Mouse (Mus musculus) lung, embryonic 14.5 days (tissue): ENCODE data around the gene Akt1s1. TPM values are rescaled to one million over a fixed set of nuclear protein-coding genes. Genes with fewer than 3 reads are reported as not detected.
A peak's percentile ranks its signal among the peaks of the same experiment; 100 is the strongest.

Experiments
- ATAC-seq: fragments of 200-750 bp; cut with Nextera tagmentation; 2 replicates; pipeline ENCODE4 v1.8.0; 2017; ENCODE audit warnings: mild to moderate bottlenecking, moderate TSS enrichment, moderate library complexity; ENCODE audit not compliant: insufficient read depth
- DNase-seq: peaks from one replicate; pipeline ENCODE4 v3.0.0-alpha.2; 2015
- H3K27ac ChIP-seq: fragments of 300-500 bp; sonication (generic); 2 replicates; pipeline ENCODE4 v1.5.1; 2014; ENCODE audit warnings: low read depth, mild to moderate bottlenecking, moderate library complexity
- H3K27me3 ChIP-seq: fragments of 300-500 bp; sonication (generic); 2 replicates; pipeline ENCODE4 v1.6.1; 2014; ENCODE audit warnings: low read length, control low read depth; ENCODE audit not compliant: insufficient read depth
- H3K36me3 ChIP-seq: fragments of 300-500 bp; sonication (generic); 2 replicates; pipeline ENCODE4 v1.6.1; 2014; ENCODE audit warnings: control low read depth; ENCODE audit not compliant: insufficient read depth
- H3K4me1 ChIP-seq: fragments of 300-500 bp; sonication (generic); 2 replicates; pipeline ENCODE4 v1.6.1; 2014; ENCODE audit warnings: antibody characterized with exemption, control low read depth; ENCODE audit not compliant: insufficient read depth
- H3K4me2 ChIP-seq: fragments of 300-500 bp; sonication (generic); 2 replicates; pipeline ENCODE4 v1.6.1; 2014; ENCODE audit warnings: mild to moderate bottlenecking
- H3K4me3 ChIP-seq: fragments of 300-500 bp; sonication (generic); 2 replicates; pipeline ENCODE4 v1.5.1; 2014; ENCODE audit warnings: low read depth, low read length
- H3K9ac ChIP-seq: fragments of 300-500 bp; sonication (generic); 2 replicates; pipeline ENCODE4 v1.6.1; 2014
- H3K9me3 ChIP-seq: fragments of 300-500 bp; sonication (generic); 2 replicates; pipeline ENCODE4 v1.6.1; 2016; ENCODE audit warnings: low read depth, low read length, control low read depth
- CTCF ChIP-seq: IDR thresholded peaks from 2 replicates; pipeline ENCODE4 v1.5.1; 2016; ENCODE audit warnings: antibody characterized with exemption, low read depth
- WGBS: fragments of 180-500 bp; shearing (Covaris S2); extraction: QIAGEN DNeasy Blood & Tissue Kit; methylation state at CpG from one replicate; pipeline ENCODE4 v1.1.7; 2014; 5-methylcytosine and 5-hydroxymethylcytosine counted together
- polyA plus RNA-seq: library from polyadenylated mRNA; unstranded; fragments of >200 nt; fragmentation: Nextera tagmentation; extraction: Ambion mirVana; gene quantifications from 2 replicates; pipeline ENCODE4 v1.2.1, GENCODE M21; 2014

Akt1s1 gene
- polyA plus RNA-seq, 1 experiment from 2014 or later, result 76.9 TPM

DNA sequence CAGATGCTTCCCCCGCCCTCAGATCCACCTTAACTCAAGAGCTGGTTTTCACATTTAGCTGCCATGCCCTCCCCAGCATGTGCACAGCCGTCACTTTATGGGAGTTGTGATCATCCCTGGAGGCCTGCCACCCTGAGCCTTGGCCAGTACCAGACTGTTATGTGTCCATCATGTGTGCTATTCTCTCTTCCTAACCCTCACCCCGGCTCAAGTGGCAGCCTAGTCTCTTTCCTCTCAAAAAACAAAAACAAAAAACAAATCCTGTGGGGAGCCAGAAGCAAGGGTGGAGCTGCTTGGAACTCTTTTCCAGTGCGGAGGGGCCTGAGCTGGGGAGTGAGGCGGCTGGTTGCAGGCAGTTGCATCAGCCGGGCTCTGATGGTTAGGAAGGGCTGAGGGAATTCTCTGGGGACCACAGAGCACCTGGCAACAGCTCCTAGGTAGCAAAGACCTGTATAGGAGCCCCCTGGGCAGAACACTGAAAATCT lies 30.0 kb upstream of the Akt1s1 start:
- H3K4me1 ChIP-seq, result peaks cover 14% of the 10 kb centered on the region

DNA sequence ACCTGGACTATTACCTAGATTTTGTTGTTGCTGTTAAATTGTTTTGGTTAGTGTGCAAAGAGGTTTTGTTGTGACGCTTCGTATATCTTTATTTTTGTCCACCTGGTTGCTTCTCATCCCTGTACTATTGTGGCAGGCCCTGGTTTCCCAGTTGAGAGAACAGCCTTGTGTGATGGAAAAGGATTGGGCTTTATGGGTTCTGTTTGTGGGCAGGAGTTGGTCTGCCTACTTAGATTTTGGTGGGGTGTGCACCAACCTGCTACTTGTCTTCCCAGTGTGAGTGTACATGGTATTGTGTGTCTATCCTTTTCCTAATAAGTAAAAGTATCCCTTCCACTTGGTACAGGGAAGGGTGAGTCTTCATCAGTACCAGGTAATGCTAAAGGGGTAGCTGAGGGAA lies 29.4 kb upstream of the Akt1s1 start:
- no peaks in the 10 kb centered on the region for H3K27me3 ChIP-seq
- H3K9ac ChIP-seq, result peak overlapping the region; percentile 98; the same call in 1 of the 2 replicates
- 79% methylated on average over 2 of the region's 2 CpGs for WGBS
- DNase-seq (no peak), ATAC-seq (no peak)
- H3K27ac ChIP-seq, result no peak overlapping the region
- peak overlapping the region; percentile 88 for H3K4me3 ChIP-seq
- H3K36me3 ChIP-seq, result peaks cover 16% of the 10 kb centered on the region
- TF ChIP-seq CTCF, result no peak
- no peaks in the 10 kb centered on the region for H3K9me3 ChIP-seq
- H3K4me2 ChIP-seq, result peak overlapping the region; percentile 89
- peaks cover 14% of the 10 kb centered on the region for H3K4me1 ChIP-seq

More for the DNA sequence above, 30.0 kb upstream of the Akt1s1 start:
- TF ChIP-seq CTCF, result no peak
- 26% methylated on average over 6 of the region's 6 CpGs for WGBS
- peak overlapping the region; percentile 98 for H3K9ac ChIP-seq
- ATAC-seq (no peak), DNase-seq (no peak)
- H3K27me3 ChIP-seq, result no peaks in the 10 kb centered on the region
- no peaks in the 10 kb centered on the region for H3K9me3 ChIP-seq
- H3K36me3 ChIP-seq, result peaks cover 22% of the 10 kb centered on the region
- peak overlapping the region; percentile 88 for H3K4me3 ChIP-seq
- H3K4me2 ChIP-seq, result peak overlapping the region; percentile 89
- H3K27ac ChIP-seq, result peak overlapping the region; percentile 46; the same call in 1 of the 2 replicates

DNA sequence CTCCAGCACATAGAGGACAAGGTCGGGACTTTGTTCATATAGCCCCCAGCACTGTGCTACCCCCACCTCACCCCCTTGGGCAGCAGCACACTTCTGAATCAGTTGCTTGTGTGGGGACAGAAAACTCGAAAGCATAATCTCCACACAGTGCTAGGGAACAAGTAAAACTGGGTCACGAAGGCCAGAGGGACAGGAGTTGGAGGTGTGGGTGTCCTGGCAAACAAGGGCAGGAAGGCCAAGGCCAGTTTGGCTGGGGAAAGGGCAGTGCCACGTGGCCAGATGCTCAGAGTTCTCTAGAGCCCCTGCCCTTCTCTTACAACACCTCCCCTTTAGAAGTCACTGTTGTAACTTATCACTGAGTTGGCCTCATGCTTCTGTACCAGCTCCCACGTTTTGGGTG lies 28.9 kb upstream of the Akt1s1 start:
- peaks cover 13% of the 10 kb centered on the region for H3K4me1 ChIP-seq
- no peak for DNase-seq
- H3K36me3 ChIP-seq, result peaks cover 12% of the 10 kb centered on the region; the same call in 1 of the 2 replicates
- TF ChIP-seq CTCF, result no peak
- H3K4me3 ChIP-seq, result no peak overlapping the region
- H3K27me3 ChIP-seq, result no peaks in the 10 kb centered on the region
- H3K27ac ChIP-seq, result no peak overlapping the region
- ATAC-seq, result no peak
- no peaks in the 10 kb centered on the region for H3K9me3 ChIP-seq
- peak overlapping the region; percentile 10; the same call in 1 of the 2 replicates for H3K4me2 ChIP-seq
- WGBS, result 48% methylated on average over 5 of the region's 5 CpGs
- no peak overlapping the region for H3K9ac ChIP-seq

DNA sequence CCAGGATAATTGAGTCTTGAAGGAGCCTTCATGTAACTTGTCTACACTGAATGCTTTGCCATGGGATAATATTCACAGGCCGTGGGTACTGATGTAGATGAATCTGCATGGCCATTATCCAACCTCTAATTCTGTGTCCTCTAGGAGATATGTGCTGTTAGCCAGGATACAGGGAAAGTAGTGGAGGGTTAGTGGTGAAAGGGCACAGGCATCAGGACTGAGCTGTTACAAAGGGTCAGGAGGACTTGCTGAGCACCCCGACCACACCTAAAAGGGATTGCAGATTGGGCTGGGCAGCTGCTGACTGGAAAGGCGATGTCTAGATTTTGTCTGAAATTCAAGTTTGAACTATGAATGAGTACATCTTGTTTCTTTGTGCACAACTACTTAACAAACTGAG lies 28.3 kb upstream of the Akt1s1 start:
- Histone ChIP-seq H3K27me3 (no peaks in the 10 kb centered on the region), H3K9me3 (no peaks in the 10 kb centered on the region), H3K9ac (peak overlapping the region; percentile 10; the same call in 1 of the 2 replicates), H3K4me2 (no peak overlapping the region), H3K4me3 (no peak overlapping the region), H3K4me1 (peaks cover 11% of the 10 kb centered on the region), H3K27ac (no peak overlapping the region), H3K36me3 (peaks cover 14% of the 10 kb centered on the region; the same call in 1 of the 2 replicates)
- ATAC-seq (no peak), DNase-seq (no peak)
- WGBS, result 78% methylated on average over 3 of the region's 3 CpGs
- TF ChIP-seq CTCF, result no peak

DNA sequence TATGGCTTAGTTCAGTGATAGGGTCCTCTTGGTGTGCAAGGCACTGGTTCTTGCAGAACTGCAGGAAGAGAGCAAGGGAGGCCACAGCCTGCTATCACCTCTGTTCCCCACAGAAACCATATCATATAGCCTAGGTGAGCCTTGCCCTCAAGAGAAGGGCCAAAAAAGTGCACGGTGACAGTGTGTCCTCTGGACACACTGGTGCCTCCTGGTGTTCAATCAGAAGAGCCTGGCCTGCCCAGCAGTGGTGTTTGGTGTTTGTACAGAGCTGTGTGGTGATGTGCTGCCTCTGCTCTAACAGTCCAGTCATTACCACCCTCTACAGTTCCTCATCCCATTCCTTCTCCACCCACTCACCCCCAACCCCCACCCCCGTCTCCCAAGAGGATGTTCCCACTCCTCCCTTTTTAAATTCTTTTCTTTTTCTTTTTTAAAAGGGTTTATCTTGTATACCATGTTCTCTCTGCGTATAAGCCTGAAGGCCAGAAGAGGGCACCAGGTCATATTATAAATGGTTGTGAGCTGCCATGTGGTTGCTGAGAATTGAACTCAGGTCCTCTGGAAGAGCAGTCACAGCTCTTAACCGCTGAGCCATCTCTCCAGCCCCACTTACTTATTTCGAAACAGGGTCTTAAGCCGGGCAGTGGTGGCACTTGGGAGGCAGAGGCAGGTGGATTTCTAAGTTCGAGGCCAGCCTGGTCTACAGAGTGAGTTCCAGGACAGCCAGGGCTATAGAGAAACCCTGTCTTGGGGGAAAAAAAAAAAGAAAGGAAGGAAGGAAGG lies 26.9 kb upstream of the Akt1s1 start:
- peak; percentile 10; the same call in 1 of the 2 replicates for TF ChIP-seq CTCF
- Histone ChIP-seq H3K27ac (no peak overlapping the region), H3K4me1 (peaks cover 11% of the 10 kb centered on the region), H3K9me3 (no peaks in the 10 kb centered on the region), H3K9ac (no peak overlapping the region), H3K4me3 (no peak overlapping the region), H3K36me3 (peaks cover 21% of the 10 kb centered on the region), H3K27me3 (no peaks in the 10 kb centered on the region), H3K4me2 (no peak overlapping the region)
- WGBS, result 76% methylated on average over 7 of the region's 7 CpGs
- no peak for DNase-seq
- no peak for ATAC-seq

DNA sequence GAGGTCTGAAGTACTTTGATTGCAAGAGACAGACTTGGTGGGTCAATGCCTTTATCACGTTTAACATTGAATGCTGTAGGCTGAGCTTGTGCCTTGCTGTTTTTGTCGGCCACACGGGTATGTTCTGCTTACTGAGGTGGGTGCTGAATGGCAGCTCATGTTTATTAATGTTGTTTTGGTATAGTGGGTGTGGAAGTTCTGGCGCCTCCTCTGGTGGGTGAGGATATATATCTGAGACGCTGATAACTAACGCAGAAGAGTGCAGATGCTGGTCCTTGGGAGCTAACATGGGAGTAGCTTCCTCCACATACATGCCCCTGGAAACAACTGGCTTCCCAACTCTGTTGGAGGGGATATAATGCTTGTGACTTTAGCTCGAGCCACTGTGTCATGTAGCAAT lies 25.4 kb upstream of the Akt1s1 start:
- 40% methylated on average over 7 of the region's 7 CpGs for WGBS
- peaks cover 29% of the 10 kb centered on the region for H3K36me3 ChIP-seq
- peak; percentile 29; the same call in 1 of the 2 replicates for TF ChIP-seq CTCF
- no peak for ATAC-seq
- DNase-seq, result no peak
- no peak overlapping the region for H3K9ac ChIP-seq
- no peak overlapping the region for H3K4me2 ChIP-seq
- H3K27ac ChIP-seq, result no peak overlapping the region
- no peak overlapping the region for H3K4me3 ChIP-seq
- peaks cover 3% of the 10 kb centered on the region; the same call in 1 of the 2 replicates for H3K4me1 ChIP-seq
- no peaks in the 10 kb centered on the region for H3K9me3 ChIP-seq
- no peaks in the 10 kb centered on the region for H3K27me3 ChIP-seq

DNA sequence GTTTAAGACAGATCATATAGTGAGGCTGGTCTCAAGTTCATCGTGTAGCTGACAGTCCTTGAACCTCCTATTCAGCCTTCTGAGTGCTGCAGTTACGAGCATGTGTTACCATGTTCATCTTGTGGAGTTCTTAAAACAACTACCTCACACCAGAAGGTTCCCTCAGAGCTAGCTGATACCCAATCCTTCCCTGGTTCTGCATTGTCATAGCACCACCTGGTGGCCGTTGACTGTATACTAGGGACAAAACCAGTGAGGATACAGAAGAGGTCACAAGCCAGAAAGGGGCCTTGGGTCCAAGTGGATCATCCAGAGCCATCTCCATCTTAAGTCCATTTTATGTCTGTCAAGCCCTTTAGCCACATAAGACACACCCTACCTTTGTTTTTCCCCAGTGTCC lies 23.9 kb upstream of the Akt1s1 start:
- Histone ChIP-seq H3K4me2 (no peak overlapping the region), H3K9me3 (no peaks in the 10 kb centered on the region), H3K4me1 (no peaks in the 10 kb centered on the region), H3K27ac (no peak overlapping the region), H3K27me3 (no peaks in the 10 kb centered on the region), H3K4me3 (no peak overlapping the region), H3K9ac (no peak overlapping the region), H3K36me3 (peaks cover 33% of the 10 kb centered on the region)
- ATAC-seq (0 out of 2 replicates have a peak, but pooled peaks have one; percentile 41), DNase-seq (peak; percentile 88)
- 14% methylated on average over 3 of the region's 3 CpGs for WGBS
- peak; percentile 93 for TF ChIP-seq CTCF
